Mouse (Mus musculus): ENCODE data around the gene Zfp382. TPM values are rescaled to one million over a fixed set of nuclear protein-coding genes. Genes with fewer than 3 reads are reported as not detected.
"Not testable (repeated sequence)": the region's sequence is repeated elsewhere in the genome, so short reads cannot be mapped to it uniquely, and the experiment has no call there.

Gene Zfp382
- polyA plus RNA-seq, 2 experiments = 0.32 to 0.66 TPM

- WGBS (ENCODE audit: insufficient replicate concordance) = under 1% methylated on average over 26 of the region's 26 CpGs
- ATAC-seq (ENCODE audit: insufficient read depth) (peak; percentile 67), DNase-seq (ENCODE audit: low read depth in 3 of 3, low spot score in 3 of 3) (peak; percentile 66 to 82 (median 69))
- TF ChIP-seq CTCF (IDR thresholded peaks at IDR 0.05; ENCODE audit: low read depth) = peak; percentile 25
- no peak for TF ChIP-seq EP300 (IDR thresholded peaks at IDR 0.05; ENCODE audit: low read depth)
- Histone ChIP-seq H3K9me3 (ENCODE audit: control insufficient read depth, low read length) (no peaks in the 10 kb centered on the region), H3K9ac (replicated peaks) (peak within 1 kb of the TSS; percentile 70), H3K4me3 (ENCODE audit: insufficient read depth in 1 of 2, low read depth in 2 of 2, low read length in 2 of 2) (peak within 1 kb of the TSS; percentile 75 to 95), H3K27ac (peak within 1 kb of the TSS; percentile 73), H3K4me1 (replicated peaks; ENCODE audit: control insufficient read depth in 2 of 2, insufficient read depth in 2 of 2, low read length in 1 of 2) (peaks cover 14 to 16% of the 10 kb centered on the region in 2 experiments), H3K36me3 (replicated peaks; ENCODE audit: control insufficient read depth, insufficient read depth, low read depth) (no peaks in the 10 kb centered on the region), H3K4me2 (ENCODE audit: low read depth) (peak within 1 kb of the TSS; percentile 87), H3K27me3 (ENCODE audit: control insufficient read depth, insufficient read depth, low read length) (no peaks in the 10 kb centered on the region)
Measured at GRCm38 (mm10) chr7:30094646-30095429, 26.9 kb upstream of the Zfp382 start, which contains the start of gene Zfp260. TSS of gene Zfp260 (plus strand) at chr7:30094777.

DNA sequence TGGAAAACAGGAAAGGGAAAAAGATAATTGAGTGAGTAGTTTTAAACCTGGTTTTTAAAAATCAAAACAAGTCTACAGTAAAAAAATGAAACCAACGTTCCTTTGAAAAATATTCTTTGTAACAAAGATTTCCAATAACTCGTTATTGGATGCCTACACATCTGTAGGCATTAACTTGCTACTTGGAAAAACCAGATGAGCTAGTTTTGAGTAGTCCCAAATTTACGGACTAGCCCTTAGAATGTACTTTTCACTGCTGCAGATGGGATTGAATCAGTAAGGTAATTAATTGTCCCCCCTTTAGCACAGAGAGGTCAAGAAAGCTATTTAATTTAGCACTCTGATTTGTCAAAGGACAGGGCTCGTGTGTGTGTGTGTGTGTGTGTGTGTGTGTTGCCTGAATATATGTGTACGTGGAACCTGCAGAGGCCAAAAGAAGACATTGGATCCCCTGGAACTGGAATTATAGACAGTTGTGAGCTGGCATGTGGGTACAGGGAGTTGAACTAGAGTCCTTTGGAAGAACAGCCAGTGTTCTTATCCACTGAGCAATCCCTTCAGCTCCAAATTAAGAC lies 26.1 kb upstream of the Zfp382 start:
- 22% methylated on average over 5 of the region's 5 CpGs for WGBS (ENCODE audit: insufficient replicate concordance)
- no peaks in the 10 kb centered on the region for H3K36me3 ChIP-seq (replicated peaks; ENCODE audit: control insufficient read depth, insufficient read depth, low read depth)
- no peaks in the 10 kb centered on the region for H3K9me3 ChIP-seq (ENCODE audit: control insufficient read depth, low read length)
- H3K9ac ChIP-seq (replicated peaks) = peak overlapping the region; percentile 34; the same call in 1 of the 2 replicates
- peak overlapping the region; percentile 87 for H3K4me2 ChIP-seq (ENCODE audit: low read depth)
- DNase-seq (ENCODE audit: low read depth in 3 of 3, low spot score in 3 of 3) (no peak), ATAC-seq (ENCODE audit: insufficient read depth) (no peak)
- peak overlapping the region; percentile 75 to 95; a peak in 3 of 4 replicates for H3K4me3 ChIP-seq (ENCODE audit: insufficient read depth in 1 of 2, low read depth in 2 of 2, low read length in 2 of 2)
- no peak overlapping the region for H3K27ac ChIP-seq
- TF ChIP-seq CTCF (IDR thresholded peaks at IDR 0.05; ENCODE audit: low read depth) (no peak), EP300 (IDR thresholded peaks at IDR 0.05; ENCODE audit: low read depth) (no peak)
- peaks cover 14 to 16% of the 10 kb centered on the region in 2 experiments for H3K4me1 ChIP-seq (replicated peaks; ENCODE audit: control insufficient read depth in 2 of 2, insufficient read depth in 2 of 2, low read length in 1 of 2)
- H3K27me3 ChIP-seq (ENCODE audit: control insufficient read depth, insufficient read depth, low read length) = no peaks in the 10 kb centered on the region

DNA sequence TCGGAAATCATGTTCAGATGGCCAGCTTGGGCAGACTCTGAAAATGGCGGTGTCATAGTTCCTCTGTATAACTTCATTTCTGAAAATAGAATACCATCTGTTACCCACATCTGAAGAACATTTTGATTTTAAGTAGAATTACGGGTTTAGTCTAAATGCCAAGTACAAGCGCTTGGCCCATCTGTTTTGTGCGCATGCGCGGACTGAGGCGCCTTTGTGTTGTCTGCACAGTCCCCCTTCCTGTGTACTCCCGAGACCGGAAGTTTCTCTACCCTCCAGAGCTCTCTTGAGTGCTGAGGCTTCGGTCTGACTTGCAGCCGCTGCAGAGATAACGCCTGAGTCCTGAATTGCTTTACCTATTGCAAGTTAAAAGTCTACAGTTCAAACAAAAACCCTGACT lies 22.4 kb upstream of the Zfp382 start:
- Histone ChIP-seq H3K4me3 (ENCODE audit: insufficient read depth in 1 of 2, low read depth in 2 of 2, low read length in 2 of 2) (no peak overlapping the region), H3K4me1 (replicated peaks; ENCODE audit: control insufficient read depth in 2 of 2, insufficient read depth in 2 of 2, low read length in 1 of 2) (peaks cover 6 to 10% of the 10 kb centered on the region in 2 experiments; a peak in 3 of 4 replicates), H3K4me2 (ENCODE audit: low read depth) (no peak overlapping the region), H3K27ac (no peak overlapping the region), H3K9ac (replicated peaks) (no peak overlapping the region), H3K27me3 (ENCODE audit: control insufficient read depth, insufficient read depth, low read length) (no peaks in the 10 kb centered on the region), H3K36me3 (replicated peaks; ENCODE audit: control insufficient read depth, insufficient read depth, low read depth) (peaks cover 6% of the 10 kb centered on the region), H3K9me3 (ENCODE audit: control insufficient read depth, low read length) (no peaks in the 10 kb centered on the region; the same call in 1 of the 2 replicates)
- ATAC-seq (ENCODE audit: insufficient read depth) (no peak), DNase-seq (ENCODE audit: low read depth in 3 of 3, low spot score in 3 of 3) (no peak)
- no peak for TF ChIP-seq CTCF (IDR thresholded peaks at IDR 0.05; ENCODE audit: low read depth)
- no peak for TF ChIP-seq EP300 (IDR thresholded peaks at IDR 0.05; ENCODE audit: low read depth)
- 79% methylated on average over 13 of the region's 13 CpGs for WGBS (ENCODE audit: insufficient replicate concordance)

GRCm38 (mm10) chr7:30116076-30116475 lies 5.7 kb upstream of the Zfp382 start:
- Histone ChIP-seq H3K4me2 (ENCODE audit: low read depth) (no peak overlapping the region), H3K4me1 (replicated peaks; ENCODE audit: control insufficient read depth in 2 of 2, insufficient read depth in 2 of 2, low read length in 1 of 2) (no peaks in the 10 kb centered on the region), H3K4me3 (ENCODE audit: insufficient read depth in 1 of 2, low read depth in 2 of 2, low read length in 2 of 2) (no peak overlapping the region), H3K9me3 (ENCODE audit: control insufficient read depth, low read length) (no peaks in the 10 kb centered on the region), H3K27ac (no peak overlapping the region), H3K9ac (replicated peaks) (no peak overlapping the region), H3K36me3 (replicated peaks; ENCODE audit: control insufficient read depth, insufficient read depth, low read depth) (no peaks in the 10 kb centered on the region), H3K27me3 (ENCODE audit: control insufficient read depth, insufficient read depth, low read length) (no peaks in the 10 kb centered on the region)
- WGBS (ENCODE audit: insufficient replicate concordance) = 80% methylated on average over 5 of the region's 5 CpGs
- no peak for TF ChIP-seq EP300 (IDR thresholded peaks at IDR 0.05; ENCODE audit: low read depth)
- no peak for TF ChIP-seq CTCF (IDR thresholded peaks at IDR 0.05; ENCODE audit: low read depth)
- DNase-seq (ENCODE audit: low read depth in 3 of 3, low spot score in 3 of 3) (no peak), ATAC-seq (ENCODE audit: insufficient read depth) (no peak)

GRCm38 (mm10) chr7:30117935-30118334 lies 3.8 kb upstream of the Zfp382 start:
- H3K4me3 ChIP-seq (ENCODE audit: insufficient read depth in 1 of 2, low read depth in 2 of 2, low read length in 2 of 2); H3K4me1 ChIP-seq (replicated peaks; ENCODE audit: control insufficient read depth in 2 of 2, insufficient read depth in 2 of 2, low read length in 1 of 2); ATAC-seq (ENCODE audit: insufficient read depth); H3K9me3 ChIP-seq (ENCODE audit: control insufficient read depth, low read length); H3K4me2 ChIP-seq (ENCODE audit: low read depth); H3K9ac ChIP-seq (replicated peaks); H3K27ac ChIP-seq; H3K27me3 ChIP-seq (ENCODE audit: control insufficient read depth, insufficient read depth, low read length); H3K36me3 ChIP-seq (replicated peaks; ENCODE audit: control insufficient read depth, insufficient read depth, low read depth): not testable (repeated sequence)
- WGBS (ENCODE audit: insufficient replicate concordance) = 83% methylated on average over 12 of the region's 12 CpGs
- DNase-seq (ENCODE audit: low read depth in 3 of 3, low spot score in 3 of 3) = peak in 1 of 3 experiments; percentile 29
